Mouse (Mus musculus) testis, adult 2 months (tissue): ENCODE results near the gene Zfp428.

Experiments
- CTCF ChIP-seq: fragments of 200-500 bp; IDR thresholded peaks from 2 replicates; pipeline ENCODE4 v1.5.1; 2012; ENCODE audit warnings: low read depth, mild to moderate bottlenecking, inconsistent platforms, low read length, moderate library complexity; ENCODE audit not compliant: control insufficient read depth, insufficient read depth, insufficient replicate concordance
- POLR2A ChIP-seq: fragments of 200-500 bp; IDR thresholded peaks from 2 replicates; pipeline ENCODE4 v1.6.1; 2012; ENCODE audit warnings: low read depth, mild to moderate bottlenecking, inconsistent platforms, low read length, moderate library complexity; ENCODE audit not compliant: control insufficient read depth

DNA sequence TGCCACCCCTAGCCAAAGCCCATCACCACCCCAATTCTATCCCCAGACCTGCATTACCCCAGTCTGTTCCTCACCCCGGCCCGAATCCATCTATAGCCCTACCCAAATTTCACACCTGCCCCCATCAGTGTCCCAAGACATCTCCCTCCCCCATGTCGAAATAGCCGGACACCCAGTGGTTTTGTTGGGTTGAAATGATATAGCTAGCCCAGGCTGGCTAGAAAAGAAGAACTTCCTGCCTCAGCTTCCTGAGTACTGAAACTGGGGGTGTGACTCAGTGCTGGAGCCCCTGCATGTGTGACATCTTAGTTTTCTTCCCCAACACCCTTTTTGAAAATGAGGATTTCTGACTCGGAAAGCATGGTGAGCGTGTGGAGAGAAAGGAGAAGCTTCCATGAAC, 40.0 kb upstream of the Zfp428 start:
- TF ChIP-seq CTCF (no peak), POLR2A (no peak)
